Mouse (Mus musculus): ENCODE measurements around the gene Nup210. TPM values are rescaled to one million over a fixed set of nuclear protein-coding genes. Genes with fewer than 3 reads are reported as not detected.

Nup210 gene
- polyA plus RNA-seq, 1 experiment from 2014 or later: 10.7 TPM

DNA sequence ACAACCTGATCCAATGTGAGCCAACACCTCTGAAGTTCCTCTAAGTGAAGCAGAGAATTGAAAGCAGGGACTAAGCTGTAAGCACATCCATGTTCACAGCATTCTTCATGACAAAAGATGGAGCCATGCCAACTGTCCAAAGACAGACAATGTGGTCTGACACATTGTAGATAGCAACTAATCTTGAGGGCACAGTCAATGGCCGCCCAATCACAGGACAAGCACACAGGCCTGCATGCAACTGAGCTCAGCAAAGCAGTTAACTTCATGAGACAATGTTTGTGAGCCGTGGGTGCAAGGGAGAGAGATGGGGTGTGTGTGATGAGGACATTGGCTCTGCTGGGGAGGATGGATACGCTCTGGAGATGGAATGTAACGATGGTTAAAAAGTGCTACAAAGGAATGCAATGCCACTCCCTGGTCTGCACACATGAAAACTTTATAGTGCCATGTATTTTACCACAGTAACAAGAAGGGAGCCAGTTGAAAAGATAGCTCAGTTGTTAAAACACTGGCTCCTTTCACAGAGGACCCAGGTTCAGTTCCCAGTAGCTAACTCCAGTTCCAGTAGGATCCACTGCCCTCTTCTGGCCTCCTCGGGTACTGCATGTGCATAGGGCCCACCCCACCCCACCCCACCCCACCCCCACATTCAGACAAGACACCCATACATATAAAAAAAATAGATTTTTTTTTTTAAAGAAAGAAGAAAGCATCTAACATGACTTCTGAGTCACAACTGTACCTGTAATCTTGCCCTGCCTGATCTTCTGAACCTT, 31.3 kb downstream of the Nup210 start:
- Histone ChIP-seq H3K27ac (no peak overlapping the region), H3K27me3 (ENCODE audit: insufficient read depth, poor library complexity, severe bottlenecking) (no peaks in the 10 kb centered on the region), H3K4me3 (no peak overlapping the region), H3K9me3 (no peaks in the 10 kb centered on the region), H3K36me3 (peaks cover 18% of the 10 kb centered on the region), H3K4me1 (no peaks in the 10 kb centered on the region)
- no peak for DNase-seq (ENCODE audit: low spot score)
- 77% methylated on average over 5 of the region's 5 CpGs for WGBS

DNA sequence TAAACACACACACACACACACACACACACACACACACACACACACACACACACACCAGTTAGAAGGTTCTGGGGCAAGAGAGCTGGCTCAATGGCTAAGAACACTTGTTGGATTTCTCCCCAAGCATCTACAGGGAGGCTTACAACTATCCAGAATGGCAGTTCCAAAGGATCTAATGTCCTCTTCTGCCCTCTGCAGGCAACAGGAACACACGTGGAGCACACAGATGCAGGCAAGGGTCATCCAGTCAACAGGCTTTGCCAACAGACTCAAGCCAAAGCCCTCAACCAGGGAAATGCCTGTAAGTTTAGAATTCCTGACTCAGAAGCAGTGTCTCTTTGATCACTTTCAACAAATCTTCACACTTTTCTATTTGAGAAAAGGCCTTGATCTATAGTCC, 36.6 kb downstream of the Nup210 start:
- no peak for DNase-seq (ENCODE audit: low spot score)
- no peak overlapping the region for H3K4me3 ChIP-seq
- peaks cover 6% of the 10 kb centered on the region; the same call in 1 of the 2 replicates for H3K36me3 ChIP-seq
- H3K9me3 ChIP-seq: no peaks in the 10 kb centered on the region
- no peak overlapping the region for H3K27ac ChIP-seq
- WGBS: 35% methylated on average over 1 of the region's 1 CpGs
- peaks cover 26% of the 10 kb centered on the region for H3K4me1 ChIP-seq
- 0 out of 2 replicates have a peak, but pooled peaks cover 2% of the 10 kb centered on the region for H3K27me3 ChIP-seq (ENCODE audit: insufficient read depth, poor library complexity, severe bottlenecking)

DNA sequence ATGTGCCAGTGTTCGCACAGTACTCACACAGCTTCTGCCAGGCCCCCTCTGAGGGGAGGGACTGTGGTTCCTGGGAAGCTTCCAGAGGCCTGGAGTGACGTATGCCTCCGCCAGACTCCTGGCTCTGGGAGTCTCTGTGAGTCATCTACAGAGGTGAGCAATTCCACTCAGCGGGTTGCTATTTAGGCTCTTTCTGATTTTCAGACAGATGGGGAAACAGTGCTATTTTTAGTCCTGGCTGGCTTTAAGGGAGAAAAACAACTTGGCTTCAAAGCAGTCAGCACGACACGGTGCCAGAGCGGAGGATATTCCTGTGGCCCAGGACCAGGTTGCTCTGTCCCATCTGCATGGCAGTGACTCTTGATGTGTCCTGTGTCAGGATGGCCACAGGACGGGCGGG, 40.4 kb downstream of the Nup210 start:
- no peak overlapping the region; the same call in 1 of the 2 replicates for H3K4me3 ChIP-seq
- H3K4me1 ChIP-seq: peaks cover 26% of the 10 kb centered on the region
- H3K36me3 ChIP-seq: peaks cover 17% of the 10 kb centered on the region
- DNase-seq (ENCODE audit: low spot score): peak; percentile 86
- 0 out of 2 replicates have a peak, but pooled peaks cover 2% of the 10 kb centered on the region for H3K27me3 ChIP-seq (ENCODE audit: insufficient read depth, poor library complexity, severe bottlenecking)
- 0 out of 2 replicates have a peak, but pooled peaks cover 3% of the 10 kb centered on the region for H3K9me3 ChIP-seq
- 47% methylated on average over 9 of the region's 9 CpGs for WGBS
- peak overlapping the region; percentile 79 for H3K27ac ChIP-seq

DNA sequence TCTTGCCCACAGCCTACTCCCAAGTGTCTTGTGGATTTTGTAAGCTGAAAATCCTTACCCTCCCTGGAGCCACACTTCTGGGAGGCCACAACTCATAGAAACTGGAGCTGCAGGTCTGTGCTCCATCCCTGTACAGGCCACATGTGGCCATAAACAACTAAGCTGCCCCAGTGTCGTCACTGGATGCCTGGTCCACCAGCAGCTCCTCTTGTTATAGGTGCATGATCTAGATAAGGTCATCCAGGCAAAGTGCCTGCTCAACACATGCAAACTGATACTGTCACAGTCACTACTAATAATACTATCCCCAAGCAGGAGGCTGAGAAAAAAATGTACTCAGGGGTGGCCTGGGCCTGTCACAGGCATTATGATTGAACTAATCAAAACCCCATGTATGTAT, 48.1 kb downstream of the Nup210 start:
- Histone ChIP-seq H3K9me3 (0 out of 2 replicates have a peak, but pooled peaks cover 3% of the 10 kb centered on the region), H3K4me3 (no peak overlapping the region), H3K36me3 (peaks cover 19% of the 10 kb centered on the region), H3K27ac (no peak overlapping the region), H3K27me3 (ENCODE audit: insufficient read depth, poor library complexity, severe bottlenecking) (no peaks in the 10 kb centered on the region), H3K4me1 (peaks cover 4% of the 10 kb centered on the region; the same call in 1 of the 2 replicates)
- 45% methylated on average over 1 of the region's 1 CpGs for WGBS
- no peak for DNase-seq (ENCODE audit: low spot score)

DNA sequence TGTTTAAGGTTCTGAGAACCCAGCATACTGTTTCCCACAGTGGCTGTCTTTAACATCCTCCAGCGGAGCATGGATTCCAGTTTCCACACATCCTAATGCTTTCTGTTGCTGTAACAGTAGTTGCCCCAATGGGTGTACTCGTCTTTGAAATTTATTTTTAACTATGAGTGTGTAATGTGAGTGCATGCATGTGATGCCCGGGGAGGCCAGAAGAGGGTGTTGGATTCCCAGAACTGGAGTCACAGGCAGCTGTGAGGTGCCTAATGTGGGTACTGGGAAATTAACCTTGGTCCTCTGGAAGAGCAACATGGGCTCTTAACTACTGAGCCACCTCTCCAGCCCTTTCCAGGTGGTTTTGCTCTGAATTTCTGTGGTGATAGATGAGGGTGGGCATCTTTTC, 49.6 kb downstream of the Nup210 start:
- DNase-seq (ENCODE audit: low spot score): no peak
- H3K36me3 ChIP-seq: peaks cover 6% of the 10 kb centered on the region; the same call in 1 of the 2 replicates
- no peak overlapping the region for H3K4me3 ChIP-seq
- H3K27ac ChIP-seq: no peak overlapping the region
- peaks cover 4% of the 10 kb centered on the region; the same call in 1 of the 2 replicates for H3K4me1 ChIP-seq
- no peaks in the 10 kb centered on the region for H3K9me3 ChIP-seq
- H3K27me3 ChIP-seq (ENCODE audit: insufficient read depth, poor library complexity, severe bottlenecking): no peaks in the 10 kb centered on the region
- 82% methylated on average over 3 of the region's 3 CpGs for WGBS

DNA sequence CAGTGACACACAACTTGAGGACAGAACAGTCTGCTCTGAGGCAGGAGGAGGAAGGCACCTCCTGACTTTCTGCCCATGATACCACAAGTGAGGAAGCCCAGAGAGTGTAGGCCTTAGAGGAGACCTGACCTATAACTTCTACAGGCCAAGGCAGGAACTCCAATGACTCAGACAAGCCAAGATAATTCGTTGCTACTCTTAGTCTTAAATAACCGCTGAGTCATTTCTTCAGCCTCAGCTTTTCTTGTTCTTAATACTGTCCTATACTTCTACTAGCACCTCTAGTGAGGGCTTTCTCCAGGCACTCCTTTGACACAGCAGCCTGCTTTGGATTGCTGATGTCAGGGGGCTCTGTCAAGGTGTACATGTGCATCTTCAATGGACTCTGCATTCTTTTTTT, 55.3 kb downstream of the Nup210 start:
- peaks cover 7% of the 10 kb centered on the region; the same call in 1 of the 2 replicates for H3K36me3 ChIP-seq
- 72% methylated on average over 2 of the region's 2 CpGs for WGBS
- DNase-seq (ENCODE audit: low spot score): no peak

DNA sequence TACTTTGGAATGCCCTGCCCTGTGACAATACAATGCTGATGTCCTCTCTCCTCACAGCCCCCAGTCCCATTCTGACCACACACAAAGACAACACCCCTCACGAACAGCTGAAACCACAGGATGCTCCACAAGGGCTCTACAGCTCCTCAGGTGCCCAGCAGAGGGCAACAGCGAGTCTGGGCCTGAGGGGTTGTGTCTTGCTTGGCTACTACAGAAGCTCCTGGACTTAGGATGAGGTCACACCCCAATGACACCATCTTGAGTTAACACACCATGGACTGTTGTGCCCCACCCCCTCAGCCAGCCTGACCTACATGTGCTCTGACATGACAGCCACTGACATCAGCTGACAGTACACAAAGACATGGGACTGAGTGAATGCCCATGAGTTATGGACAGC, 56.9 kb downstream of the Nup210 start:
- WGBS: 36% methylated on average over 2 of the region's 2 CpGs

More for the DNA sequence above, 55.3 kb downstream of the Nup210 start:
- peaks cover 21% of the 10 kb centered on the region; the same call in 1 of the 2 replicates for H3K27me3 ChIP-seq (ENCODE audit: insufficient read depth, poor library complexity, severe bottlenecking)
- H3K4me1 ChIP-seq: peaks cover 13% of the 10 kb centered on the region; the same call in 1 of the 2 replicates
- H3K9me3 ChIP-seq: no peaks in the 10 kb centered on the region
- H3K27ac ChIP-seq: no peak overlapping the region
- no peak overlapping the region for H3K4me3 ChIP-seq

DNA sequence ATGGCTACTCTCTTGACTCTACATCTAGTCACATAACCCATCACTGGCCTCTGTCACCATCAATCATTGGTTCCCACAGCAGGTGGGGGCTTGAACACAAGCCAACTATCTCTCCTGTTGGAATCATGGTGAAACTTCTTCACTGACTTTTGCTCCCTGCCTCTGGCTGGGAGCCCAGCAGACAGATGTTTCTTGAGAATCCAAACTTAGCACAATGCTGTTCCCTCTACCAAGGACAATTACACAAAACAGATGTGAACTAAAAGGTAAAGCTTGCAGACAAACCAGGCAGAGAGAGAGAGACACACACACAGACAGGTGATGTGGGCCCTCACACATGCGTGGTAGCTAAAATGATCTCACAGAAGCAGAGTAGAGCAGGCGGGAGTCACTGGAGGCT, 58.6 kb downstream of the Nup210 start:
- no peak for DNase-seq (ENCODE audit: low spot score)
- WGBS: 72% methylated on average over 2 of the region's 2 CpGs

More for the DNA sequence above, 56.9 kb downstream of the Nup210 start:
- Histone ChIP-seq H3K9me3 (no peaks in the 10 kb centered on the region), H3K4me1 (peaks cover 13% of the 10 kb centered on the region; the same call in 1 of the 2 replicates), H3K27me3 (ENCODE audit: insufficient read depth, poor library complexity, severe bottlenecking) (peaks cover 30% of the 10 kb centered on the region; the same call in 1 of the 2 replicates), H3K4me3 (no peak overlapping the region), H3K27ac (no peak overlapping the region), H3K36me3 (peaks cover 7% of the 10 kb centered on the region; the same call in 1 of the 2 replicates)
- DNase-seq (ENCODE audit: low spot score): no peak

DNA sequence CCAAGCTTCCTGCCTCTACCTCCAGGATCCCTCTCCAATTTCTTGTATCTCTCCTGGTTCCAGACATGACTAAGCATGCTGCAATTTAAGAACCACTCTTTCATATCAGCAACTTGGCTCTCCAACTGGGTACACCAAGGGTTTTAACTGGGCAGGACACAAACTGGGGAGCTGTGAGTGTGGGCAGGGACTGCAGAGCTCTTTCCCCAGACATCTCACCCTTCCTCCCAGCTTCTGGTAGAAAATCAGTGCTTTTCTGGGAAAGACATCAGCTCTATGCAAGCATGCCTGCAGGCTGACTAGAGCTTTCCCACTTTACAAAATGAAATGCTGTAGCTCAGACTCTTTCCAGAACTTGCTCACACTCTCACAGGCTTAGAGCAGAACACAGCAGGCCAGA, 60.3 kb downstream of the Nup210 start:
- Histone ChIP-seq H3K27me3 (ENCODE audit: insufficient read depth, poor library complexity, severe bottlenecking) (peaks cover 50% of the 10 kb centered on the region), H3K9me3 (no peaks in the 10 kb centered on the region), H3K4me3 (no peak overlapping the region), H3K27ac (no peak overlapping the region), H3K36me3 (0 out of 2 replicates have a peak, but pooled peaks cover 8% of the 10 kb centered on the region), H3K4me1 (peaks cover 13% of the 10 kb centered on the region; the same call in 1 of the 2 replicates)
- no peak for DNase-seq (ENCODE audit: low spot score)

More for the DNA sequence above, 58.6 kb downstream of the Nup210 start:
- Histone ChIP-seq H3K4me3 (no peak overlapping the region), H3K27ac (no peak overlapping the region), H3K27me3 (ENCODE audit: insufficient read depth, poor library complexity, severe bottlenecking) (peaks cover 47% of the 10 kb centered on the region), H3K4me1 (peaks cover 13% of the 10 kb centered on the region; the same call in 1 of the 2 replicates), H3K36me3 (0 out of 2 replicates have a peak, but pooled peaks cover 3% of the 10 kb centered on the region), H3K9me3 (no peaks in the 10 kb centered on the region)

DNA sequence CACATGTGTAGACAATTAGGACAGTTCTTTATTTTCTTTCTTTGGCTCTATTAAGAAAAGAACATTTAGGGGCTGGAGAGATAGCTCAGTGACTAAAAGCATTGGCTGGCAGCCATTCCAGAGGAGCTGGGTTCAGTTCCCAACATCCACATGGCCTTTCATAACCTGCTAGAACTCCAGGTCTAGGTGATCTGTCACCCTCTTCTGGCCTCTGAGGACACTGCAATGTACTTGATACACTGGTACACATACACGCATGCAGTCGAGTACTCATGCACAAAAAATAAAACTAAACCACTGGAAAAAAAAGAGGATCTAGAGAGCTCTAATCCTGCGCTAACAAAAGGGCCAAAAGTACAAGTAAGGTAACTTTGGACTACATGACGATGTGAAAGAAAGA, 64.1 kb downstream of the Nup210 start:
- Histone ChIP-seq H3K27me3 (ENCODE audit: insufficient read depth, poor library complexity, severe bottlenecking) (peaks cover 52% of the 10 kb centered on the region), H3K9me3 (no peaks in the 10 kb centered on the region), H3K27ac (no peak overlapping the region), H3K36me3 (0 out of 2 replicates have a peak, but pooled peaks cover 8% of the 10 kb centered on the region), H3K4me3 (no peak overlapping the region), H3K4me1 (peaks cover 12% of the 10 kb centered on the region)
- 92% methylated on average over 4 of the region's 4 CpGs for WGBS
- DNase-seq (ENCODE audit: low spot score): no peak

DNA sequence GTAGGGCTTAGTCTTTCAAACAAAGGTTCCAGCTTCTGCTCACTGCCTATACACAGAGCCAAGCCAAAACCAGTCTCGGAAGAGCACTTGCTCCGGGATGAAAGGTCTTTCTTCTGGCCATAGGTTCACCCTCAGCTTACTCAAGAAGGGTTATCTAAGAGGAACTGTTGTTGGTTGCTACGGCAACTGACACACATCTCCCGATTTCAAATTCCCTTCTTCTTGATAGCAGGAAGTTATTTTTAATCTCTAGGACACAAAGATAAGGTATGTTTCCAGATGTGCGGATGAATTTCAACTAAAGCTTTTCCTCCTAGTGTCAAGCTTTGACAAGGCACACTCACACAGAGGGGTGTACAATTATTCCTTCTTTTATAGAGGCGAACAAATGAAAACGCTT, 68.6 kb downstream of the Nup210 start:
- DNase-seq (ENCODE audit: low spot score): no peak
- no peaks in the 10 kb centered on the region for H3K9me3 ChIP-seq
- 64% methylated on average over 7 of the region's 7 CpGs for WGBS
- H3K27me3 ChIP-seq (ENCODE audit: insufficient read depth, poor library complexity, severe bottlenecking): peaks cover 27% of the 10 kb centered on the region
- peaks cover 48% of the 10 kb centered on the region for H3K4me1 ChIP-seq
- no peak overlapping the region for H3K4me3 ChIP-seq
- H3K27ac ChIP-seq: no peak overlapping the region
- H3K36me3 ChIP-seq: 0 out of 2 replicates have a peak, but pooled peaks cover 8% of the 10 kb centered on the region

DNA sequence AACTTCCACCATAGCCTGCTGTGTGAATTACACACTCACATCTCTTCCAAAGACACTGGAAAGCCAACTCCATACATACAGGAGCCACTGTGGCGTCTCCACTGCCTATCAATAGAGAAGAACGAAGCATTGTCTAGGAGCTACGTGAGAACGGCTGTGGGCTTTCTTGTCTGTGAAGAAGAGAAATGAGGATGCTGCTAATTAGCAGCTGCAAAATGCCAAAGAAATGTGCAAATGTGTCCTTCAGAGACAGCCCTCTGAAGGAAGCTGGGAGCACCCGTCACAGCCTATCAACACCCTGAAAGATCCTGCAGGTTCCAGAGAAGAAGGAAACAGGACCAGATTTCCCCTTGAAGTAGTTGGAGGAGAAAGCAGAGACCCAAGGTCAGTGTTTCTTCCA, 69.2 kb downstream of the Nup210 start:
- Histone ChIP-seq H3K36me3 (peaks cover 4% of the 10 kb centered on the region; the same call in 1 of the 2 replicates), H3K27me3 (ENCODE audit: insufficient read depth, poor library complexity, severe bottlenecking) (peaks cover 29% of the 10 kb centered on the region; the same call in 1 of the 2 replicates), H3K27ac (no peak overlapping the region), H3K4me3 (no peak overlapping the region), H3K4me1 (peaks cover 54% of the 10 kb centered on the region), H3K9me3 (no peaks in the 10 kb centered on the region)
- no peak for DNase-seq (ENCODE audit: low spot score)
- 77% methylated on average over 5 of the region's 5 CpGs for WGBS

DNA sequence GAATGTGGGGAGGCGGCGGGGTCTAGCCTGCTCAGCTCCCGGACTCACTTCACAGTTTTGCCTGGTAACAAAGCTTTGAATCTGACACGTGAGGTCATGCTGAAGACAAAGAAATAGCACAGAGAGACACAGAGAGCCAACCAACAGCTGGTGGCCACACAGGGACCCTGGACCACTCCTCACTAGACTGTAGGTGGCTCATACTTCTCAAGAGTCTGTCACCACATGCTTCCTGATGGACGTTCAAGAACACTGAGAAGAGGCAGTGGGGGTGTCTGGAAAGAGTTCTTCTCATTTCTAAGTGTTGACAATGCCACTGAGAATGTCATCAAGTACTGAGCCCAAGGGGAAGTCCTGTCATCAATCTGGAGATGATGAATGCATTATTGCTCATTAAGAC, 70.4 kb downstream of the Nup210 start:
- peaks cover 3% of the 10 kb centered on the region; the same call in 1 of the 2 replicates for H3K36me3 ChIP-seq
- peaks cover 26% of the 10 kb centered on the region; the same call in 1 of the 2 replicates for H3K27me3 ChIP-seq (ENCODE audit: insufficient read depth, poor library complexity, severe bottlenecking)
- no peak overlapping the region for H3K4me3 ChIP-seq
- H3K9me3 ChIP-seq: no peaks in the 10 kb centered on the region
- 49% methylated on average over 5 of the region's 5 CpGs for WGBS
- H3K4me1 ChIP-seq: peaks cover 66% of the 10 kb centered on the region
- H3K27ac ChIP-seq: peak overlapping the region; percentile 65; the same call in 1 of the 2 replicates
- no peak for DNase-seq (ENCODE audit: low spot score)
